Mouse (Mus musculus) hindbrain, embryonic 15.5 days (tissue): ENCODE results near the gene Pam. TPM values are rescaled to one million over a fixed set of nuclear protein-coding genes. Genes with fewer than 3 reads are reported as not detected.
"Not testable (repeated sequence)": the region's sequence is repeated elsewhere in the genome, so short reads cannot be mapped to it uniquely, and the experiment has no call there.

Experiments
- ATAC-seq: fragments of 200-750 bp; cut with Nextera tagmentation; 2 replicates; pipeline ENCODE4 v1.8.0; 2017; ENCODE audit warnings: low read depth, moderate number of reproducible peaks, moderate TSS enrichment; ENCODE audit not compliant: low FRiP score
- H3K27ac ChIP-seq: fragments of 300-500 bp; sonication (generic); replicated peaks from 2 replicates; pipeline ENCODE4 v1.5.1; 2015; ENCODE audit warnings: mild to moderate bottlenecking, inconsistent platforms
- H3K27me3 ChIP-seq: fragments of 300-500 bp; sonication (generic); 2 replicates; pipeline ENCODE4 v1.6.1; 2015; ENCODE audit warnings: control low read depth, inconsistent platforms
- H3K36me3 ChIP-seq: fragments of 300-500 bp; sonication (generic); 2 replicates; pipeline ENCODE4 v1.6.1; 2015; ENCODE audit warnings: control low read depth, inconsistent platforms
- H3K4me1 ChIP-seq: fragments of 300-500 bp; sonication (generic); replicated peaks from 2 replicates; pipeline ENCODE4 v1.6.1; 2015; ENCODE audit warnings: control low read depth, inconsistent platforms
- H3K4me2 ChIP-seq: fragments of 300-500 bp; sonication (generic); 2 replicates; pipeline ENCODE4 v1.6.1; 2015; ENCODE audit warnings: moderate library complexity, mild to moderate bottlenecking, inconsistent platforms
- H3K4me3 ChIP-seq: fragments of 300-500 bp; sonication (generic); 2 replicates; pipeline ENCODE4 v1.5.1; 2015; ENCODE audit warnings: mild to moderate bottlenecking, inconsistent platforms
- H3K9ac ChIP-seq: fragments of 300-500 bp; sonication (generic); 2 replicates; pipeline ENCODE4 v1.6.1; 2015; ENCODE audit warnings: inconsistent platforms
- H3K9me3 ChIP-seq: fragments of 300-500 bp; sonication (generic); 2 replicates; pipeline ENCODE4 v1.6.1; 2016; ENCODE audit warnings: control low read depth, inconsistent platforms
- WGBS: fragments of 180-500 bp; shearing (Covaris S2); methylation state at CpG from one replicate; pipeline ENCODE4 v1.1.7; 2015; 5-methylcytosine and 5-hydroxymethylcytosine counted together
- polyA plus RNA-seq: library from polyadenylated mRNA; unstranded; fragments of >200 nt; fragmentation: Nextera tagmentation; extraction: Ambion mirVana; gene quantifications from 2 replicates; pipeline ENCODE4 v1.2.1, GENCODE M21; 2015

The Pam gene
- polyA plus RNA-seq, 1 experiment from 2014 or later = 29.8 TPM

DNA sequence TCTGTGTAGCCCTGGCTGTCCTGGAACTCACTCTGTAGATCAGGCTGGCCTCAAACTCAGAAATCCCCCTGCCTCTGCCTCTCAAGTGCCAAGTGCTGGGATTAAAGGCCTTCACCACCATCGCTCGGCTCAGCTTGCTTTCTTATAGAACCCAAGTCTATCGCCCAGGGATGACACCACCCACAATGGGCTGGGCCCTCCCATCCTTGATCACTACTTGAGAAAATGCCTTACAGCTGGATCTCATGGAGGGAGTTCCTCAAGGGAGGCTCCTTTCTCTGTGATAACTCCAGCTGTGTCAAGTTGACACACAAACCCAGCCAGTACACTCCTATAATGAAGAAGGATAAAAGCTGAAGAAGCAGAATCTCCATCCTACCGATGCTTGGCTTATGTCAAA is 329.7 kb downstream of the Pam start:
- ATAC-seq, H3K36me3 ChIP-seq, H3K27ac ChIP-seq, H3K4me2 ChIP-seq, H3K4me3 ChIP-seq, H3K27me3 ChIP-seq, H3K9ac ChIP-seq, H3K9me3 ChIP-seq: not testable (repeated sequence)
- 88% methylated on average over 4 of the region's 4 CpGs for WGBS
- H3K4me1 ChIP-seq = peaks cover 39% of the 10 kb centered on the region

DNA sequence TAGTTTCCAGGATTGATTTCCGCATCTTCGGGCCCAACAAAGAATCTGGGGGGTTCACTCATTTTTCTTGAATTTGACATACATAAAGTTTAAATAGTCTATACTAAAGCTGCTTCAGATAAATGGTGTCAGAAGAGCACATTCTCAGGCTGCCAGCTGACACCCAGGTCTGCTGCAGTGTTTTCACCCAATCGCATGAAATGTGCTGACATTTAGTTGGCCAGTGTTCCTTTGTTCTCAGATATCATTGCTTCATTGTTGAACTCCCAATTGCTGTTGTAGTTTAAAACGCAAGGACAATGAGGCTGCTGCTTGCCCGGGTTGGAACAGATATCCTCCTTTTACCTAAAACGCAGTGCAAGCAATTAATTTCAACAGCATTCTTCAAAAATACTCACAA is 334.0 kb downstream of the Pam start:
- Histone ChIP-seq H3K27ac (no peak overlapping the region), H3K4me1 (peaks cover 17% of the 10 kb centered on the region), H3K27me3 (no peaks in the 10 kb centered on the region), H3K36me3 (no peaks in the 10 kb centered on the region), H3K9ac (no peak overlapping the region), H3K4me3 (no peak overlapping the region), H3K9me3 (no peaks in the 10 kb centered on the region), H3K4me2 (no peak overlapping the region)
- no peak for ATAC-seq
- 68% methylated on average over 6 of the region's 6 CpGs for WGBS

DNA sequence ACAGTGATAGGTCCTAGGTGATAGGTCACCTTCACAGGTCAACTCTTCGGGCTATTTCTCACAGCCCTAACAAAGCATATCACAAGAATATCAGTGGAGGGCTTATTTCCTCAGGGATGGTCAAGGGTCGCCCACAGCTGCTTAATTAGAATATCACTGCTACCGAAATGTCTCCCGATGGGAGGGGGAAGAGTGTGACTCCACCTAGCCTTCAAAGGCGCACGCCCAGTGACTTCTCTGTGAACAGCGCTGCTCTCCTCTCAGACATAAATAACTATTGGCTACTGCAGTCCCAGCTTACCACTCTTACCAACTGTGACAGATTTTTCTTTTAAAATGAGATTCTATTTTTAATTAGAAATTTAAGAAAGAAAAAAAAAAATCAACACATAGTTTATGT is 334.8 kb downstream of the Pam start:
- 0 out of 2 replicates have a peak, but pooled peaks cover 2% of the 10 kb centered on the region for H3K36me3 ChIP-seq
- no peak for ATAC-seq
- H3K27me3 ChIP-seq = no peaks in the 10 kb centered on the region
- 80% methylated on average over 7 of the region's 7 CpGs for WGBS
- H3K27ac ChIP-seq = no peak overlapping the region
- no peaks in the 10 kb centered on the region for H3K9me3 ChIP-seq
- no peak overlapping the region for H3K4me2 ChIP-seq
- H3K9ac ChIP-seq = no peak overlapping the region
- no peak overlapping the region for H3K4me3 ChIP-seq
- H3K4me1 ChIP-seq = peaks cover 11% of the 10 kb centered on the region

DNA sequence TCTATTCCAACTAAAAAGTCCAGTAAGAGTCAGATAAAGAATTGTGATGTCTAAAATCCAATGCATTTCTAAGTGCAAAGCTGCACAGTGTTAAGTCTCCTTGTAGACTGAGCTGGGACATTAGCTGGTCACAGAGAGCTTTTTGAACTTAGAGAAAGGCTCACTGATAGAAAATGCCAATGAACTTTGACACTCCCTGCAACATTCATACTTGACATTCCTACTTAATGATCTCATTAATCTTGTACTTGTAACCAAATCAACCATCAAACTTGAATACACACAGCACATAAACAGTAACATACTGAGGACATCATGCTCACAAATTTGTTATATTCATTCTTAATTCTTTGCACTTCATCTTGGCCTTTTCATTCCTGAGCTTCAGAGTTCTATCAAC is 335.6 kb downstream of the Pam start:
- no peak overlapping the region for H3K4me3 ChIP-seq
- peaks cover 9% of the 10 kb centered on the region; the same call in 1 of the 2 replicates for H3K36me3 ChIP-seq
- peaks cover 4% of the 10 kb centered on the region; the same call in 1 of the 2 replicates for H3K4me1 ChIP-seq
- H3K9ac ChIP-seq = no peak overlapping the region
- ATAC-seq = no peak
- H3K4me2 ChIP-seq = no peak overlapping the region
- H3K27me3 ChIP-seq = no peaks in the 10 kb centered on the region
- no peak overlapping the region for H3K27ac ChIP-seq
- H3K9me3 ChIP-seq = no peaks in the 10 kb centered on the region

DNA sequence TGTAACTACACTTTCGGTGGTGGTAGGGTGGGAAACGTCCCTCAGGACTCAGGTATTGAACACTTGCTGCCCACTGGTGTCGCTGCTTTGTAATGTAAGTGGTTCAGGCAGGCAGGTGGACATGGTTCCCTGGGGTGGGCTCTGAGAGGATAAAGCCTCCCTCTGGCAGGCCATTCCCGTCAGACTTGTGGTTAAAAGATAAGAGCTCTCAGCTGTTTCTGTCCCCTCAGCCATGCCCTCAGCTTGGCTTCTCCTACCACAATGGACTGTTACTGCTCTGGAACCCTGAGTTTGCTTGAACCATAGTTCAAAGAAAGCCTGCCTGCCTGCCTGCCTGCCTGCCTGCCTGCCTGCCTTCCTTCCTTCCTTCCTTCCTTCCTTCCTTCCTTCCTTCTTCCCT is 341.1 kb downstream of the Pam start:
- Histone ChIP-seq H3K36me3 (peaks cover 35% of the 10 kb centered on the region), H3K4me2 (no peak overlapping the region), H3K4me3 (no peak overlapping the region), H3K27ac (no peak overlapping the region), H3K27me3 (no peaks in the 10 kb centered on the region), H3K4me1 (no peaks in the 10 kb centered on the region), H3K9me3 (no peaks in the 10 kb centered on the region), H3K9ac (no peak overlapping the region)
- WGBS = 83% methylated on average over 4 of the region's 4 CpGs
- ATAC-seq = no peak

DNA sequence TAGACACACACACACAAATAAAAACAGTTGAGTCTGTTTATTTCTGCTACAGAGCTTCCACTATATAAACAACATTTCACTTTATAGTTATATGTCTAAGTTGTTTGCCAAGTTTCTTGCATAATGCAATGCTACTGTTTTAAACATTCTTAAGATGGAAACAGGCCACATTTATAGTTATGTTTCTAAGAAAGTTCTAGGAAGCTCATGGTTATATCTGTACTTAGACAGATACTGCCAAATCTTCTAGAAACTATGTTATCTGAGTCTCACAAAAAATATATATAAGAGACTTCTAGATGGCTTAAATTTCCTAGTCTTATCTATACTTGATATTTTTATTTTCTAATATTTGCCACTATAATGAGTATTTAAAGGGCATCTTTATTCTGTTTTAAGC is 342.2 kb downstream of the Pam start:
- peaks cover 39% of the 10 kb centered on the region for H3K36me3 ChIP-seq

DNA sequence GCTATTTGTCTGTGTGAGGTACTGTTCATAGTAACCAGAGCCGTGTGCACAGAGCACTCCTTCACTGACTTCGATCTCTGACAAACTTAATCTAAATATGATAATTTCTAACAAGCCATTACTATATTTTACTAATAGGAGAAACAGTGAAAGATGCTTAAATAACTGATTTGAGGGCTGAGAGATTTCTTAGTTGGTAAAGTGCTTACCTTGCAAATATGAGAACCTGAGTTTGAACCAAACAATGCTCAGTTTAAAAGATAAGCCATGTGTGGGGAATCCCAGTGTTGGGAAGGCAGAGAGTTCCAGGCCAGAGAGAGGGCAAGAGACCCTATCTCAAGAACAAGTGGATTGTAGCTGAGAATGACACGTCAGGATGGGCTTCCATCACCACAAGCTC is 347.3 kb downstream of the Pam start:
- 94% methylated on average over 3 of the region's 3 CpGs for whole genome bisulfite sequencing

More for the DNA sequence above, 342.2 kb downstream of the Pam start:
- H3K9ac ChIP-seq = no peak overlapping the region
- H3K4me3 ChIP-seq = no peak overlapping the region
- H3K27me3 ChIP-seq = no peaks in the 10 kb centered on the region
- no peaks in the 10 kb centered on the region for H3K4me1 ChIP-seq
- H3K4me2 ChIP-seq = no peak overlapping the region
- no peak for ATAC-seq
- H3K9me3 ChIP-seq = no peaks in the 10 kb centered on the region
- no peak overlapping the region for H3K27ac ChIP-seq

DNA sequence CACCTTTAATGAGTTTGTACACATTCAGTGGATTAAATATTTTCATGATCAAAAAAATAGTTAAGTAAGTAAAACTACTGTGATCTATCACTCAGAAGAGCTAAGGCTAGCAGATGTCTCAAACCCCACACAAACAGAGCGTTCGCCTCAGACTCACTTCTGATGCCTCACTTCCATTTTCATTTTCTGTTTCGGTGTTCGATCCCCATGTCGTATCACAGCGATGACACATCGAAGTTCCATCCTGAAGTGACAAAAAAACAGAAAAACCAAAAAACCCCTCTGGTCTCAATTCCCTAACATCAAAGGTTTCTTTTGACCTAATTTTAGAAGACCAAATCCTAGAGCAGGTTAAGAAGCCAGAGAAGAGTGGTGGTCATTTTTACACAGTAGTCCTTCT is 349.2 kb downstream of the Pam start:
- no peak for ATAC-seq
- 97% methylated on average over 7 of the region's 7 CpGs for WGBS

More for the DNA sequence above, 347.3 kb downstream of the Pam start:
- Histone ChIP-seq H3K27me3 (no peaks in the 10 kb centered on the region), H3K36me3 (peaks cover 64% of the 10 kb centered on the region), H3K4me2 (no peak overlapping the region), H3K9me3 (no peaks in the 10 kb centered on the region), H3K4me1 (no peaks in the 10 kb centered on the region), H3K27ac (no peak overlapping the region), H3K9ac (no peak overlapping the region), H3K4me3 (no peak overlapping the region)
- ATAC-seq = no peak

DNA sequence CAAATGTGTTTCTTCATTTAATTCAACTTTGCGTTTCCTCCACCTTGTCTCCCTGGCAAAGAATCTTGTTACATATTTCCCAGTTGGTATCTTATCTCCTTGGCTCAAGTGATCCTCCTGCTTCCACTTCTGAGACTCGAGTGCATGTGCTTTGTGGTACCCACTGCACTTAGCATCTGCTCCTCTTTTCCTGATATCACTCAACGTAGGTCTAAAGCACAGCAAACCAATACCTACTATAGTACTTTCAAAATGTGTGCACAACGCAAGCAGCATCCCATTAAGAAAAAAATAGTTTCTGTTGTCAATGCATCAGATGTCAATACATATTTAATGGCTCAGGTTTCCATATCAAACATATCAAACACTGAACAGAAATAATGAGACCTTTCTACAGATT is 349.7 kb downstream of the Pam start:
- 94% methylated on average over 4 of the region's 4 CpGs for WGBS
- ATAC-seq = no peak
- H3K27ac ChIP-seq = no peak overlapping the region
- no peak overlapping the region for H3K9ac ChIP-seq
- no peak overlapping the region for H3K4me3 ChIP-seq
- no peaks in the 10 kb centered on the region for H3K27me3 ChIP-seq
- no peaks in the 10 kb centered on the region for H3K9me3 ChIP-seq
- H3K4me1 ChIP-seq = no peaks in the 10 kb centered on the region
- no peak overlapping the region for H3K4me2 ChIP-seq
- H3K36me3 ChIP-seq = peaks cover 66% of the 10 kb centered on the region

More for the DNA sequence above, 349.2 kb downstream of the Pam start:
- no peak overlapping the region for H3K4me2 ChIP-seq
- H3K4me1 ChIP-seq = no peaks in the 10 kb centered on the region
- no peaks in the 10 kb centered on the region for H3K9me3 ChIP-seq
- H3K4me3 ChIP-seq = no peak overlapping the region
- H3K27ac ChIP-seq = no peak overlapping the region
- no peaks in the 10 kb centered on the region for H3K27me3 ChIP-seq
- no peak overlapping the region for H3K9ac ChIP-seq
- peaks cover 66% of the 10 kb centered on the region for H3K36me3 ChIP-seq
